Mouse (Mus musculus): Measurements from ENCODE around the gene Cd28. TPM values are rescaled to one million over a fixed set of nuclear protein-coding genes. Genes with fewer than 3 reads are reported as not detected.

The Cd28 gene
- total RNA-seq (2014; rRNA removed; ENCODE audit: low replicate concordance) (0.11 and 0.89 TPM in 2 replicates), polyA plus RNA-seq (2015; fragmentation: Nextera tagmentation; extraction: Ambion mirVana) (0.45 and 0.48 TPM in 2 replicates)

GRCm38 (mm10) chr1:60716567-60716966, at the start of gene Cd28:
TSS of gene Cd28 (plus strand) at chr1:60716800.
- no peak within 1 kb of the TSS for H3K9ac ChIP-seq (replicated peaks; ENCODE audit: low read depth, low read length)
- H3K27ac ChIP-seq (ENCODE audit: low read depth), result peak within 1 kb of the TSS; percentile 60
- no peaks in the 10 kb centered on the region for H3K36me3 ChIP-seq (replicated peaks; ENCODE audit: control insufficient read depth, insufficient read depth, low read length)
- TF ChIP-seq CTCF (IDR thresholded peaks at IDR 0.05; ENCODE audit: low read depth), result no peak
- 0 out of 2 replicates have a peak, but pooled peaks have one; percentile 41 for TF ChIP-seq EP300 (IDR thresholded peaks at IDR 0.05; ENCODE audit: low read depth)
- H3K4me1 ChIP-seq (ENCODE audit: control insufficient read depth, insufficient read depth), result peaks cover 6% of the 10 kb centered on the region; the same call in 1 of the 2 replicates
- WGBS, result 70% methylated on average over 5 of the region's 5 CpGs
- DNase-seq (ENCODE audit: low spot score), result no peak
- 0 out of 2 replicates have a peak, but pooled peaks cover 5% of the 10 kb centered on the region for H3K9me3 ChIP-seq (replicated peaks; ENCODE audit: control insufficient read depth, low read length)
- no peak within 1 kb of the TSS for H3K4me2 ChIP-seq (ENCODE audit: low read depth, low read length)
- ATAC-seq (ENCODE audit: insufficient read depth, low read depth), result no peak
- no peak within 1 kb of the TSS for H3K4me3 ChIP-seq (ENCODE audit: low read depth, low read length)
- no peaks in the 10 kb centered on the region for H3K27me3 ChIP-seq (ENCODE audit: control insufficient read depth, insufficient read depth, low read length)

DNA sequence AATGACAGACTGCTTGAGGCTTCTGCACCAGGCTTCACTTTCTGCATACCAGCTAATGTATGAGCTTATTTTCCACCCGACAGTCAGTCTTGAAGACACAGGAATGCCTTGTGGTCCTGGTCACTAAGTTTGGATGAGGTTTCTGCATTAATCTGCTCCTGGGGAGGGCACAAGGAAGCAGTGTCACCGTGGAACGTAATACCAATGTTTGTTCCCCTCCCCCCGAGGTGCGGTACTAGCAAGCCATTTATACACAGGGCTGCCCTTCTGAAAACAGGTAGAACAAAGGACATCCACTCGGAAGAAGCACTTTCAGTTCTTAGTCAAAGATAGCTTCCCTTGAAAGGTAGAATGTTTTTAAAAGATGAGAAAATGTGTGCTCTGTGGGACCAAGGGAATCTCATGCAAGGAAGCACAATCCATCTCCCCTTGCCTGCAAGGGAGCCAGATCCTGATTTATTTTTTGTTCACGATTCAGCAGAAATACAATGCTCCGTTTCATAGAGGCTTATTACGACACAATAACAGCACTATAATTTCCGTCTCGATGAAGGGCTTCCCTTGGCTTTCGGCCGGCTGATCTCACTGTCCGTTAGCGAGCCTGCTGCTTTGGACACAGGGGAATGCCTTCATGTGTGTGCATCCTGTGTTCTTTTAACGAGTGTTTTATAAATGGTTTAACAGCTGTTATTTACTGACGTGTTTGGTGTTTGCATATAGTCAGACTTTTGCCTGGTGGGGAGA, 48.6 kb upstream of the Cd28 start:
- Histone ChIP-seq H3K27ac (ENCODE audit: low read depth) (peak overlapping the region; percentile 67), H3K9ac (replicated peaks; ENCODE audit: low read depth, low read length) (no peak overlapping the region), H3K36me3 (replicated peaks; ENCODE audit: control insufficient read depth, insufficient read depth, low read length) (no peaks in the 10 kb centered on the region), H3K4me2 (ENCODE audit: low read depth, low read length) (peak overlapping the region; percentile 36; the same call in 1 of the 2 replicates), H3K27me3 (ENCODE audit: control insufficient read depth, insufficient read depth, low read length) (no peaks in the 10 kb centered on the region), H3K9me3 (replicated peaks; ENCODE audit: control insufficient read depth, low read length) (no peaks in the 10 kb centered on the region), H3K4me1 (ENCODE audit: control insufficient read depth, insufficient read depth) (no peaks in the 10 kb centered on the region; the same call in 1 of the 2 replicates), H3K4me3 (ENCODE audit: low read depth, low read length) (peak overlapping the region; percentile 3; the same call in 1 of the 2 replicates)
- peak; percentile 63 for DNase-seq (ENCODE audit: low spot score)
- ATAC-seq (ENCODE audit: insufficient read depth, low read depth), result peak; percentile 69
- TF ChIP-seq EP300 (IDR thresholded peaks at IDR 0.05; ENCODE audit: low read depth), result no peak
- TF ChIP-seq CTCF (IDR thresholded peaks at IDR 0.05; ENCODE audit: low read depth), result no peak
- WGBS, result 62% methylated on average over 17 of the region's 17 CpGs

DNA sequence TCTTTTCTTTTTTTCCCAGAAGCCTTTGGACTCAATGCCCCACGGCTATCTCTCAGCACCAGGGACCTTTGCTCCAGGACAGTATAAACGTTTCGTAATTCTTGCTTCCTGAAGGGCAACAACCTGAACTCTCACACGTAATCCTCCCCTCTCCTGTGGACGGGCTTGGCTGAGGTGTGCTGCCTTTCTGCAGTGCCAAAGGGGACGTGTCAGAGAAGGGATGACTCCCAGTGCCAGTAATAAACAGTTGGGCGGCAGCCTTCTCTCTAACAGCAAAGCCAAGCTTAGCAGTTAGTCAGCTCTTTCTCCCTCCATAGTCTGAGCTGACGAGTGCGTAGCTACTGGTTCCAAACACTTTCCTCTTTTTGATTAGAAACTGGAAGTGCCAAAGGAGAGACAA, 47.6 kb upstream of the Cd28 start:
- ATAC-seq (ENCODE audit: insufficient read depth, low read depth) (peak; percentile 39; the same call in 1 of the 2 replicates), DNase-seq (ENCODE audit: low spot score) (no peak)
- Histone ChIP-seq H3K9ac (replicated peaks; ENCODE audit: low read depth, low read length) (no peak overlapping the region; the same call in 1 of the 2 replicates), H3K9me3 (replicated peaks; ENCODE audit: control insufficient read depth, low read length) (no peaks in the 10 kb centered on the region), H3K4me1 (ENCODE audit: control insufficient read depth, insufficient read depth) (no peaks in the 10 kb centered on the region; the same call in 1 of the 2 replicates), H3K27me3 (ENCODE audit: control insufficient read depth, insufficient read depth, low read length) (no peaks in the 10 kb centered on the region), H3K4me2 (ENCODE audit: low read depth, low read length) (no peak overlapping the region), H3K4me3 (ENCODE audit: low read depth, low read length) (no peak overlapping the region), H3K27ac (ENCODE audit: low read depth) (peak overlapping the region; percentile 41), H3K36me3 (replicated peaks; ENCODE audit: control insufficient read depth, insufficient read depth, low read length) (no peaks in the 10 kb centered on the region)
- WGBS, result 47% methylated on average over 9 of the region's 9 CpGs
- TF ChIP-seq CTCF (IDR thresholded peaks at IDR 0.05; ENCODE audit: low read depth) (no peak), EP300 (IDR thresholded peaks at IDR 0.05; ENCODE audit: low read depth) (no peak)

- H3K27me3 ChIP-seq (ENCODE audit: control insufficient read depth, insufficient read depth, low read length), result no peaks in the 10 kb centered on the region
- 89% methylated on average over 2 of the region's 2 CpGs for WGBS
- H3K9me3 ChIP-seq (replicated peaks; ENCODE audit: control insufficient read depth, low read length), result no peaks in the 10 kb centered on the region
- H3K27ac ChIP-seq (ENCODE audit: low read depth), result peak overlapping the region; percentile 41
- H3K36me3 ChIP-seq (replicated peaks; ENCODE audit: control insufficient read depth, insufficient read depth, low read length), result no peaks in the 10 kb centered on the region
- H3K4me2 ChIP-seq (ENCODE audit: low read depth, low read length), result no peak overlapping the region
- H3K4me3 ChIP-seq (ENCODE audit: low read depth, low read length), result no peak overlapping the region
- no peaks in the 10 kb centered on the region; the same call in 1 of the 2 replicates for H3K4me1 ChIP-seq (ENCODE audit: control insufficient read depth, insufficient read depth)
- no peak for DNase-seq (ENCODE audit: low spot score)
- no peak overlapping the region for H3K9ac ChIP-seq (replicated peaks; ENCODE audit: low read depth, low read length)
- ATAC-seq (ENCODE audit: insufficient read depth, low read depth), result no peak
- TF ChIP-seq EP300 (IDR thresholded peaks at IDR 0.05; ENCODE audit: low read depth) (no peak), CTCF (IDR thresholded peaks at IDR 0.05; ENCODE audit: low read depth) (no peak)
Measured at GRCm38 (mm10) chr1:60669664-60670063, 46.9 kb upstream of the Cd28 start.

DNA sequence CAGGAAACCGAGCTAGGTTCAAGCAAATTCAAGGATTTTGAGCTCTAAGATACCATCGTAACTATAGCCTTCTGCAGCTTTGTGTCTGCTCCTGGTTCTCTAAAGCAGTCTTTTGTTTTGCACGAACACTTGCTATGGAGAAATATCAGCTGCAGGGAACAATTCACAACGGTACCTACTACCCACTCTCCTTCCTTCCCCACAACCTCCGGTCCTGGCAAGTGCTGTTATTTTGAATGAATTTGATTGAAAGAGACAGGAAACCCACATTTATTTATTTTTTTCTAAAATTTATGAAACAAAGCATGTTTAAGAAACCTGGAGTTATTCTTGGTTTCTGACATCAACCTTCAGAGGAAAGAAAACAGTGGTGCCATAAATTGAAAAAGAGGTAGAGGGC, 46.4 kb upstream of the Cd28 start:
- no peaks in the 10 kb centered on the region; the same call in 1 of the 2 replicates for H3K4me1 ChIP-seq (ENCODE audit: control insufficient read depth, insufficient read depth)
- TF ChIP-seq CTCF (IDR thresholded peaks at IDR 0.05; ENCODE audit: low read depth), result no peak
- no peak for TF ChIP-seq EP300 (IDR thresholded peaks at IDR 0.05; ENCODE audit: low read depth)
- H3K36me3 ChIP-seq (replicated peaks; ENCODE audit: control insufficient read depth, insufficient read depth, low read length), result no peaks in the 10 kb centered on the region
- H3K27me3 ChIP-seq (ENCODE audit: control insufficient read depth, insufficient read depth, low read length), result no peaks in the 10 kb centered on the region
- no peak for ATAC-seq (ENCODE audit: insufficient read depth, low read depth)
- 67% methylated on average over 5 of the region's 5 CpGs for WGBS
- no peak overlapping the region for H3K4me3 ChIP-seq (ENCODE audit: low read depth, low read length)
- no peak for DNase-seq (ENCODE audit: low spot score)
- H3K27ac ChIP-seq (ENCODE audit: low read depth), result peak overlapping the region; percentile 41; the same call in 1 of the 2 replicates
- H3K9ac ChIP-seq (replicated peaks; ENCODE audit: low read depth, low read length), result no peak overlapping the region
- no peak overlapping the region for H3K4me2 ChIP-seq (ENCODE audit: low read depth, low read length)
- H3K9me3 ChIP-seq (replicated peaks; ENCODE audit: control insufficient read depth, low read length), result no peaks in the 10 kb centered on the region

Measured in heart, postnatal 0 days (tissue).